Mouse (Mus musculus) cerebellum, adult 2 months (tissue): ENCODE results near the gene Irgm1.

Experiments
- CTCF ChIP-seq: fragments of 200-500 bp; IDR thresholded peaks from 2 replicates; pipeline ENCODE4 v1.5.1; 2011; ENCODE audit warnings: low read depth, mild to moderate bottlenecking, control low read depth, low read length, moderate library complexity, borderline replicate concordance; ENCODE audit not compliant: insufficient read depth
- POLR2A ChIP-seq: fragments of 200-500 bp; IDR thresholded peaks from 2 replicates; pipeline ENCODE4 v1.6.1; 2011; ENCODE audit warnings: low read length, control low read depth, borderline replicate concordance; ENCODE audit not compliant: insufficient read depth

DNA sequence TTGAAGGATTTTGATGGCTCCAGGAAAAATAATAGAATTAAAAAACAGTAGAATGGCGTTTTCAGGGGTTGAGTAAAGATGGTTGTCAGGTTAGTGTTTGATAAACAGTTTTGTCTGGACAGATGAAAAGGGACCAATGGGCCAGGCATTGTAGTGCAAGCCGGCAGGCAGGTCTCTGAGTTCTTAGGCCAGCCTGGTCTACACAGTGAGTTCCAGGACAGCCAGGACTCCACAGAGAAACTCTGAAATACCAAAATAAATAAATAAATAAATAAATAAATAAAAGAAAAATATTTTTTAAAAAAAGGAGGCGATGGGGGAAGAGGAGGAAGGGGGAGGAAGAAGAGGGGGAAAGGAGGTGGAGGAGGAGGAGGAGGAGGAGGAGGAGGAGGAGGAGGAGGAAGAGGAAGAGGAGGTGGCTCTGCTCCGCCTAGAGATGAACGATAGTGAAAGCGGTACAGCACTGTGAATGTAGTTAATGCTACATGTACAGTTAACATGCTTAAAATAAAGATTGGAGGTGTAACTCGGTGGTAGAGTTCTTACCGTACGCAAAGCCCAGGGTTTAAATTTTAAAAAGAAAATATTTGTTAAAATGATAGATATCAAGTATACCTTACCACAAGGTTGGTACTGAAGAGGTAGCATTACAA, 38.3 kb downstream of the Irgm1 start:
- no peak for TF ChIP-seq POLR2A
- TF ChIP-seq CTCF: no peak
